Mouse (Mus musculus) intestine, postnatal 0 days (tissue): ENCODE measurements around the gene Eef1akmt1. TPM values are rescaled to one million over a fixed set of nuclear protein-coding genes. Genes with fewer than 3 reads are reported as not detected.

ENCODE experiments used
- ATAC-seq: fragments of 200-750 bp; cut with Nextera tagmentation; 2 replicates; pipeline ENCODE4 v1.8.0; 2017; ENCODE audit warnings: mild to moderate bottlenecking, moderate TSS enrichment, moderate library complexity
- H3K27ac ChIP-seq: fragments of 300-500 bp; sonication (generic); 2 replicates; pipeline ENCODE4 v1.5.1; 2014; ENCODE audit warnings: mild to moderate bottlenecking, low read depth, low read length, moderate library complexity
- H3K27me3 ChIP-seq: fragments of 300-500 bp; sonication (generic); replicated peaks from 2 replicates; pipeline ENCODE4 v1.6.1; 2014; ENCODE audit warnings: low read length, mixed read lengths; ENCODE audit not compliant: control insufficient read depth, insufficient read depth
- H3K36me3 ChIP-seq: fragments of 300-500 bp; sonication (generic); 2 replicates; pipeline ENCODE4 v1.6.1; 2014; ENCODE audit warnings: mild to moderate bottlenecking, moderate library complexity; ENCODE audit not compliant: control insufficient read depth, insufficient read depth
- H3K4me1 ChIP-seq: fragments of 300-500 bp; sonication (generic); replicated peaks from 2 replicates; pipeline ENCODE4 v1.6.1; 2014; ENCODE audit warnings: antibody characterized with exemption, low read length, mixed read lengths; ENCODE audit not compliant: control insufficient read depth, insufficient read depth
- H3K4me2 ChIP-seq: fragments of 300-500 bp; sonication (generic); replicated peaks from 2 replicates; pipeline ENCODE4 v1.6.1; 2014; ENCODE audit warnings: low read depth, mild to moderate bottlenecking, moderate library complexity
- H3K4me3 ChIP-seq: fragments of 300-500 bp; sonication (generic); 2 replicates; pipeline ENCODE4 v1.5.1; 2014; ENCODE audit warnings: low read depth, low read length
- H3K9ac ChIP-seq: fragments of 300-500 bp; sonication (generic); 2 replicates; pipeline ENCODE4 v1.6.1; 2014; ENCODE audit warnings: mild to moderate bottlenecking, low read depth, low read length
- H3K9me3 ChIP-seq: fragments of 300-500 bp; sonication (generic); 2 replicates; pipeline ENCODE4 v1.6.1; 2016; ENCODE audit warnings: mixed run types; ENCODE audit not compliant: control insufficient read depth
- CTCF ChIP-seq: sonication (generic); IDR thresholded peaks from 2 replicates; pipeline ENCODE4 v1.5.1; 2016; ENCODE audit warnings: low read depth, mild to moderate bottlenecking, control low read depth, antibody characterized with exemption, moderate library complexity
- WGBS: fragments of 180-500 bp; shearing (Covaris S2); extraction: QIAGEN DNeasy Blood & Tissue Kit; methylation state at CpG from one replicate; pipeline ENCODE4 v1.1.7; 2014; 5-methylcytosine and 5-hydroxymethylcytosine counted together
- polyA plus RNA-seq: library from polyadenylated mRNA; unstranded; fragments of >200 nt; fragmentation: Nextera tagmentation; extraction: Ambion mirVana; gene quantifications from 2 replicates; pipeline ENCODE4 v1.2.1, GENCODE M21; 2015

Eef1akmt1 gene
- polyA plus RNA-seq, 1 experiment from 2014 or later, result 53.2 TPM

- no peak for ATAC-seq
- no peaks in the 10 kb centered on the region for H3K4me1 ChIP-seq
Measured at GRCm38 (mm10) chr14:57543420-57544039, 27.9 kb downstream of the Eef1akmt1 start.

DNA sequence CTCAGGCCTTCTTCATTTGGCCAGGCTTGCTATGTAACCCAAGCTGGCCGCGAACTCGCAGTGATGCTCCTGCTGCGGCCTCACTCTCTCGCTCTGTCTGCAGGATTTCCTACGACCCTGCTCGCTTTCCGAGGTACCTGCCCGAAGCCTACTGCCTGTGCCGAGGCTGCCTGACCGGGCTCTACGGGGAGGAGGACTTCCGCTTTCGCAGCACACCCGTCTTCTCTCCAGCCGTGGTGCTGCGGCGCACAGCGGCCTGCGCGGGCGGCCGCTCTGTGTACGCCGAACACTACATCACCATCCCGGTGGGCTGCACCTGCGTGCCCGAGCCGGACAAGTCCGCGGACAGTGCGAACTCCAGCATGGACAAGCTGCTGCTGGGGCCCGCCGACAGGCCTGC is 29.2 kb downstream of the Eef1akmt1 start:
- Histone ChIP-seq H3K4me3 (no peak overlapping the region), H3K36me3 (no peaks in the 10 kb centered on the region), H3K27me3 (no peaks in the 10 kb centered on the region), H3K9ac (no peak overlapping the region), H3K4me2 (no peak overlapping the region), H3K27ac (no peak overlapping the region), H3K9me3 (no peaks in the 10 kb centered on the region), H3K4me1 (no peaks in the 10 kb centered on the region)
- no peak for ATAC-seq
- no peak for TF ChIP-seq CTCF
- WGBS, result 74% methylated on average over 34 of the region's 34 CpGs

More at GRCm38 (mm10) chr14:57543420-57544039, 27.9 kb downstream of the Eef1akmt1 start:
- H3K4me2 ChIP-seq, result no peak overlapping the region
- H3K27me3 ChIP-seq, result no peaks in the 10 kb centered on the region
- TF ChIP-seq CTCF, result no peak
- H3K9me3 ChIP-seq, result no peaks in the 10 kb centered on the region
- no peak overlapping the region for H3K9ac ChIP-seq
- 89% methylated on average over 13 of the region's 13 CpGs for WGBS
- H3K36me3 ChIP-seq, result 0 out of 2 replicates have a peak, but pooled peaks cover under 1% of the 10 kb centered on the region
- H3K4me3 ChIP-seq, result no peak overlapping the region
- H3K27ac ChIP-seq, result no peak overlapping the region

GRCm38 (mm10) chr14:57540683-57541082 is 30.7 kb downstream of the Eef1akmt1 start:
- Histone ChIP-seq H3K27ac (no peak overlapping the region), H3K4me1 (no peaks in the 10 kb centered on the region), H3K9ac (no peak overlapping the region), H3K4me2 (no peak overlapping the region), H3K4me3 (no peak overlapping the region), H3K36me3 (no peaks in the 10 kb centered on the region), H3K27me3 (no peaks in the 10 kb centered on the region), H3K9me3 (no peaks in the 10 kb centered on the region)
- ATAC-seq, result no peak
- 70% methylated on average over 11 of the region's 11 CpGs for WGBS
- no peak for TF ChIP-seq CTCF

DNA sequence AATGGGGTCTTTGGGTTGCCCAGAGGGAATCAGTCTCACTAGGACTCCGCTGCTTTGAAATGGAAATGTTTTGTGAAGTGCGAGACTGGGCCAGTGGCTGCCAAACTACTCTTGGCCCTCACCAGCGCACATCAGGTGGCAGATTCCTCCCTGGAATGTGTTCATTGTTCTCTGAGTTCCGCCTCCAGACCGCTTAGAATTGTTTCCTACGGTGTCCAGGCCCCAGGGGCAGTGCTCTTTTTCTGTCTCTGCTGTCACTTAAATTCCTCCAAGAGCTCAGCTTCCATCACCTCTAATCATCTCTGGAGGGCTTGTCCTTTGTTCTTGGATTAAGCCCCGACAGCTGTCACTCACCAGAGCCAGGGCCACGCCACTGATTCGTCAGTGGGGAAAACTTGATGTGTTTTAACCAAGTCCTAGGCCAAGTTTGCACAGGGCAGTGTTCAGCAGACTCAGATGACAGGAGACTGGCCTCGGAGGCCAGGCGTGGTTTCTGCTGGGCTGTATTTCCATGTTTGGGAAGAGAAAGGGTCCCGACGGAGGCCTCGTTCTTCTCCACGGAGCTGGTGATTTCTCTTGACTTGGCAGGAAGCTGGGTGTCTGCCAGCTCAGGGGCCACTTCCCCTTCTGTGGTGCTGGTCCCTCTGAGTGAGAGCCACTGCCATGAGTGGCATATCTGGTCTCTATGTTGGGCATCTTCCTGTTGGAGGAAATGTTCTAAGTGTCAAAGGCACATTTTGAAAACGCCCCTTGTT is 34.0 kb downstream of the Eef1akmt1 start:
- Histone ChIP-seq H3K9me3 (no peaks in the 10 kb centered on the region), H3K36me3 (no peaks in the 10 kb centered on the region), H3K4me2 (no peak overlapping the region), H3K27me3 (no peaks in the 10 kb centered on the region), H3K9ac (no peak overlapping the region), H3K27ac (0 out of 2 replicates have a peak overlapping the region, but pooled peaks have one; percentile 1), H3K4me3 (no peak overlapping the region), H3K4me1 (no peaks in the 10 kb centered on the region)
- TF ChIP-seq CTCF, result no peak
- no peak for ATAC-seq
- 45% methylated on average over 16 of the region's 16 CpGs for WGBS

DNA sequence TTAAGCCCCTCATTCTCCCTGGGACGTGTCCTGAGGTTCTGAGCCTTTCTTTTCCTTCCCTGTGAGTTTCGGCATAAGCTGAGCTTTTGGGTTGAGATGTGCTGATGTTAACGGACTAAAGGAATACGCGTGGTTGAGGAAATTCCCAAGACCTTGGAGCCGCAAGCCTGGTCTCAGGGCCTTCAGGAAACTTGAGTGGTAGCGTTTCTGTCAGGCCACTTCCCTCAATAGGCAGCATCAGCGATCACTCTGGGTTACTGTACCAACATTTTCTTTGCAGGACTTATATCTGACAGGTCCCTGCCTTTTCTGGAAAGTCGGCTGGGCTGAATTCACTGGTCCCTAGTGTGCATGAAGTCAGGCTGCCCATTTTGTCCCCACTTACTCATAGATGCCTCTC is 34.6 kb downstream of the Eef1akmt1 start:
- 70% methylated on average over 9 of the region's 9 CpGs for WGBS
- Histone ChIP-seq H3K9me3 (no peaks in the 10 kb centered on the region), H3K27ac (0 out of 2 replicates have a peak overlapping the region, but pooled peaks have one; percentile 1), H3K4me1 (no peaks in the 10 kb centered on the region), H3K27me3 (no peaks in the 10 kb centered on the region), H3K9ac (no peak overlapping the region), H3K36me3 (no peaks in the 10 kb centered on the region), H3K4me3 (no peak overlapping the region), H3K4me2 (no peak overlapping the region)
- TF ChIP-seq CTCF, result no peak
- ATAC-seq, result no peak

DNA sequence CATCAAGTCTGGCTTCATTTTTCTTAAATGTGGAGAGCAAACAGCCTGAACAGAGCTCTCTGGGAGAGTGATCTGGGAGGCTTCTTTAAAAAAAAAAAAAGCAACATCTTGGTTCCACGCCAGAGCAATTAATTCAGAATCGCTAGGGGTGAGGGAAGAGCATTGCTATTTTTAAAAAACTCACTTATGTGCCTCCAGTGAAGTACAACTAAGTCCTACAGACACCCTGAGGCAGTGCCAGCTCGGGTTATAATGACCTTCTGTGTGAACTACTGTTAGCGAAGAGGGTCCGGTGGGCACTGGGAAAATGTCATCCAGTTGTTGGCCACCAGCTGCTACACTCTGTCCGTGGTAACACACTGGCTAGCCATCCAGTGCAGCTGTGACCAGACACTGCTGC is 35.8 kb downstream of the Eef1akmt1 start:
- no peak overlapping the region for H3K27ac ChIP-seq
- WGBS, result 60% methylated on average over 6 of the region's 6 CpGs
- no peak overlapping the region for H3K9ac ChIP-seq
- no peaks in the 10 kb centered on the region for H3K27me3 ChIP-seq
- no peaks in the 10 kb centered on the region for H3K9me3 ChIP-seq
- no peak for TF ChIP-seq CTCF
- no peak for ATAC-seq
- no peak overlapping the region for H3K4me2 ChIP-seq
- no peaks in the 10 kb centered on the region for H3K36me3 ChIP-seq
- no peak overlapping the region for H3K4me3 ChIP-seq
- no peaks in the 10 kb centered on the region for H3K4me1 ChIP-seq
